ENCODE assay signal across 12 mouse cellular contexts in the genomic region with DNA sequence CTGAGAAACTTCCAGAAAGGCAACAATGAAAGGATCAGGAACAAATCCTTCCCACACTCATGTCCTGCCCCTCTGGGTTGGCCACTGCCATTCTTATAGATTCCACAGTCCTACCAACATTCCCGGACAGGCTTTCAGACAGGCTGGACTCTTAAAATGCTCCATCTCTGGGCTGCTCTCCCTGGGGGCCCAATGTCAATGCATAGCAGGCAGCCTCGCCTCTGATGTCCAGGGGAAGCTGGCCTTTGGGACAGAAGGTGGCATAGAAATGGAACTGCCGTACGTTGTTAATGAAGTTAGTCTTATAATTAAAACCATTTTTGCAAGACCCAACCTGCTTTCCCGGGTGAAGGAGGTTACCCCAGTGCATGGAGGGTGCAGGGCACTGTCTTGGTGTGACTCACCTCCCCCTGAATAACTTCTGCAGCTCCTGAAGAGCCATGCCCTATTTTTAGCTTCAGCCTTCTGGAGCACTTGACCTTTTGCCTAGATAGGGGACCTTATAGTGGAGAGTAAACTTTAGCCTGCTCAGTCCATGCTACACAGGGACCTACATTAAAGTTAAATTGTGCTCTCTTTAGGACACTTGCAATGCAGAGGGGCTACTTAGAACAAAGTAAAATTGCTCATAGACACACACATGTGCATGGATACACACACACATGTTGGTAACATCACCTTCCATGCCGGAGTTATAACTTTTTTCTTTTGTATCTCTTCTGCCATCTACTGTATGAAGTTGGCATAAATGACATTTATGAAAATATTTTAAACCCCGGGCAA. TPM values are rescaled to one million over a fixed set of nuclear protein-coding genes. Genes with fewer than 3 reads are reported as not detected.
A peak's percentile ranks its signal among the peaks of the same experiment; 100 is the strongest.
DNase-seq lines count a peak whose midpoint lies in the region; ATAC-seq lines count a peak whose summit lies in the region.
"Had no signal": no experiment of that assay in that cellular context is flagged by ENCODE, and none has a peak within 500 bp of the region (broad histone marks: within the 10 kb centered on the region; RNA-seq: fewer than 3 reads in every experiment).

No protein-coding gene starts in this region.

- no peak overlapping the region for H3K4me2 ChIP-seq in forebrain, embryonic 15.5 days (replicated peaks)
- H3K4me2 ChIP-seq in forebrain, embryonic 13.5 days: no peak overlapping the region
- H3K4me2 ChIP-seq: liver, embryonic 12.5 days had no signal

- H3K36me3 ChIP-seq in forebrain, embryonic 15.5 days: no peaks in the 10 kb centered on the region
- no peaks in the 10 kb centered on the region for H3K36me3 ChIP-seq in forebrain, embryonic 13.5 days (ENCODE audit: poor library complexity, severe bottlenecking)
- H3K36me3 ChIP-seq in megakaryocyte, embryonic 14.5 days (replicated peaks; ENCODE audit: low read length): no peaks in the 10 kb centered on the region
- H3K36me3 ChIP-seq: liver, embryonic 12.5 days had no signal

- H3K9ac ChIP-seq in forebrain, embryonic 15.5 days (replicated peaks): no peak overlapping the region
- no peak overlapping the region for H3K9ac ChIP-seq in forebrain, embryonic 13.5 days
- H3K9ac ChIP-seq: liver, embryonic 12.5 days had no signal

- 68% methylated on average over 7 of the region's 7 CpGs for WGBS in forebrain, embryonic 15.5 days
- WGBS in forebrain, embryonic 13.5 days: 70% methylated on average over 7 of the region's 7 CpGs

- H3K4me3 ChIP-seq in forebrain, embryonic 15.5 days: no peak overlapping the region
- no peak overlapping the region for H3K4me3 ChIP-seq in forebrain, embryonic 13.5 days
- peak overlapping the region; percentile 38 for H3K4me3 ChIP-seq in megakaryocyte, embryonic 14.5 days (replicated peaks)
- H3K4me3 ChIP-seq: liver, embryonic 12.5 days had no signal

- H3K9me3 ChIP-seq in forebrain, embryonic 15.5 days: no peaks in the 10 kb centered on the region
- no peaks in the 10 kb centered on the region for H3K9me3 ChIP-seq in forebrain, embryonic 13.5 days (replicated peaks)
- no peaks in the 10 kb centered on the region for H3K9me3 ChIP-seq in megakaryocyte, embryonic 14.5 days
- H3K9me3 ChIP-seq: liver, embryonic 12.5 days had no signal

- peak; percentile 42 to 62 for DNase-seq in heart, adult 18-20 months
- peak; percentile 7 for DNase-seq in naive thymus-derived CD4-positive, alpha-beta T cell, adult 2 months (ENCODE audit: low read depth)
- no peak for DNase-seq in right cerebral cortex, postnatal 4 days
- no peak for DNase-seq in thymus, postnatal 14 days
- DNase-seq: kidney, postnatal 25 days had no signal

- H3K27me3 ChIP-seq in forebrain, embryonic 15.5 days: peaks cover 13% of the 10 kb centered on the region; the same call in 1 of the 2 replicates
- peaks cover 13% of the 10 kb centered on the region; the same call in 1 of the 2 replicates for H3K27me3 ChIP-seq in forebrain, embryonic 13.5 days
- peaks cover 14% of the 10 kb centered on the region for H3K27me3 ChIP-seq in megakaryocyte, embryonic 14.5 days (replicated peaks)

- no peaks in the 10 kb centered on the region for H3K4me1 ChIP-seq in forebrain, embryonic 15.5 days
- H3K4me1 ChIP-seq in forebrain, embryonic 13.5 days: no peaks in the 10 kb centered on the region
- H3K4me1 ChIP-seq in megakaryocyte, embryonic 14.5 days: peaks cover 25% of the 10 kb centered on the region

- no peak overlapping the region for H3K27ac ChIP-seq in forebrain, embryonic 15.5 days (replicated peaks)
- no peak overlapping the region for H3K27ac ChIP-seq in forebrain, embryonic 13.5 days
- H3K27ac ChIP-seq: liver, embryonic 12.5 days had no signal

- ATAC-seq in forebrain, embryonic 15.5 days (replicated peaks): peak; percentile 43; the same call in 1 of the 2 replicates
- ATAC-seq in forebrain, embryonic 13.5 days: no peak
- ATAC-seq in megakaryocyte, adult 5-6 weeks (ENCODE audit: poor library complexity, severe bottlenecking): no peak
- ATAC-seq: forebrain, embryonic 16.5 days; liver, embryonic 12.5 days had no signal

RNA-seq across cellular contexts. Expression of gene Slc25a4, which starts 25.5 kb away (rescaled TPM):
- 656 and 691 TPM in 2 replicates for polyA plus RNA-seq in forebrain, embryonic 15.5 days (2015; fragmentation: Nextera tagmentation; extraction: Ambion mirVana)
- polyA plus RNA-seq in forebrain, embryonic 13.5 days (2015; fragmentation: Nextera tagmentation; extraction: Ambion mirVana): 568 and 569 TPM in 2 replicates
- polyA plus RNA-seq in megakaryocyte, embryonic 14.5 days (2012; ENCODE audit: insufficient read depth, low replicate concordance): 25.5 and 45.6 TPM in 2 replicates
- 75.2 and 75.9 TPM in 2 replicates for total RNA-seq in megakaryocyte, adult 5-6 weeks (2015)
- total RNA-seq in megakaryocyte, adult 5-6 weeks (2017): 119 and 127 TPM in 2 replicates
- total RNA-seq in heart, adult 18-20 months (2021): 1,000 to 10,000 TPM; 4,817 to 5,383 TPM

RNA-seq across cellular contexts. Expression of gene Helt, which starts 57.8 kb away (rescaled TPM):
- 6.7 and 7.6 TPM in 2 replicates for polyA plus RNA-seq in forebrain, embryonic 15.5 days (2015; fragmentation: Nextera tagmentation; extraction: Ambion mirVana)
- polyA plus RNA-seq in forebrain, embryonic 13.5 days (2015; fragmentation: Nextera tagmentation; extraction: Ambion mirVana): 7.9 and 10.5 TPM in 2 replicates
- not detected in 2 replicates for polyA plus RNA-seq in megakaryocyte, embryonic 14.5 days (2012; ENCODE audit: insufficient read depth, low replicate concordance)
- not detected in 2 replicates for total RNA-seq in megakaryocyte, adult 5-6 weeks (2015)
- total RNA-seq in megakaryocyte, adult 5-6 weeks (2017): not detected in 2 replicates
- 1 to 10 TPM; 1.5 to 3.4 TPM for total RNA-seq in heart, adult 18-20 months (2021)
- total RNA-seq: neutrophil, adult 5-6 weeks had no signal
- polyA plus RNA-seq: liver, embryonic 12.5 days had no signal

Comparison
In these comparisons a context has a peak if more than half of its experiments do, and no peak if none do; other contexts are left out.
1. DNase-seq: peak in heart, adult 18-20 months (2 of 2) and naive thymus-derived CD4-positive, alpha-beta T cell, adult 2 months (single experiment); none in right cerebral cortex, postnatal 4 days (single experiment) and thymus, postnatal 14 days (single experiment).
2. RNA of gene Slc25a4, which starts 25.5 kb away (polyA plus RNA-seq): 656 to 691 TPM in forebrain, embryonic 15.5 days and 568 to 569 TPM in forebrain, embryonic 13.5 days; 25.5 to 45.6 TPM in megakaryocyte, embryonic 14.5 days; every median in the first group is over 10 times any median in the second.